Mouse (Mus musculus) CD8-positive naive resting alpha-beta T cell, adult 57 days (primary cell): ENCODE measurements around the gene Acot12. TPM values are rescaled to one million over a fixed set of nuclear protein-coding genes. Genes with fewer than 3 reads are reported as not detected.

Source experiments
- total RNA-seq: library from RNA; stranded (reverse); gene quantifications from one replicate; pipeline ENCODE4 v1.2.4, GENCODE M21; 2023

Gene Acot12
- total RNA-seq = not detected

DNA sequence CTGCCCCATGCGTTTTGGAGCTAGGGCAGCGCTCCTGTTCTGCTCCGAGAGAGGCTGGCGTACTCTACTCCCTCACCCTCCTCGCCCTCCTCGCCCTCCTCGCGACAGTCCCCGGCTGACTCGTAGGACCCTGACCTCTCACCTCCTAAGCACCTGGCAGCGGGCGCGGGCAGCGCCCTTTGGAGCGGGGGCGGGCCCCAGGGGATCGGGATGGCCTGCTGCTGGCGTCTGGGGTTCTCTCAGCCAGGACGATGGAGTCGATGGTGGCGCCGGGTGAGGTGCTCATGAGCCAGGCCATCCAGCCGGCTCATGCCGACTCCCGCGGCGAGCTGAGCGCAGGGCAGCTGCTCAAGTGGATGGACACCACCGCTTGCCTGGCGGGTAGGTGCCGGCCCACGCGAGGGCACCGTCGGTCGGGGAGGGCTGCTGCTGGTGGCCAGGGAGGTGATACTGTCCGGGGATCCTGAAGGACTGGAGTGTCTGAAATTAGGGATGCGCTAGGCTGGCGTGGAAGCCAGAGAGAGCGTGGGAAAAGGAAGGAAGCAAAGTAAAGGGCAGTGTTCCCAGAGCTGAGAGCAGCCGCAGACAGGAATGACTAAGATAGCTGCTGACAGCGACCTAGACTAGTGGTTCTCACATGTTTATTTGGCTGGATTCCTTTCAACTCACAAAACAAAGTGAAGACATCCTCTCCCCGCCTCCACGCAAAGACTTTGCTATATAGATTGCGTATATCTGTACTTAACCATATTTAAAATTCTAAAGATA, at the start of gene Acot12:
Gene Acot12 (plus strand): TSS at position 233 of the 768 bp plus-strand sequence.

DNA sequence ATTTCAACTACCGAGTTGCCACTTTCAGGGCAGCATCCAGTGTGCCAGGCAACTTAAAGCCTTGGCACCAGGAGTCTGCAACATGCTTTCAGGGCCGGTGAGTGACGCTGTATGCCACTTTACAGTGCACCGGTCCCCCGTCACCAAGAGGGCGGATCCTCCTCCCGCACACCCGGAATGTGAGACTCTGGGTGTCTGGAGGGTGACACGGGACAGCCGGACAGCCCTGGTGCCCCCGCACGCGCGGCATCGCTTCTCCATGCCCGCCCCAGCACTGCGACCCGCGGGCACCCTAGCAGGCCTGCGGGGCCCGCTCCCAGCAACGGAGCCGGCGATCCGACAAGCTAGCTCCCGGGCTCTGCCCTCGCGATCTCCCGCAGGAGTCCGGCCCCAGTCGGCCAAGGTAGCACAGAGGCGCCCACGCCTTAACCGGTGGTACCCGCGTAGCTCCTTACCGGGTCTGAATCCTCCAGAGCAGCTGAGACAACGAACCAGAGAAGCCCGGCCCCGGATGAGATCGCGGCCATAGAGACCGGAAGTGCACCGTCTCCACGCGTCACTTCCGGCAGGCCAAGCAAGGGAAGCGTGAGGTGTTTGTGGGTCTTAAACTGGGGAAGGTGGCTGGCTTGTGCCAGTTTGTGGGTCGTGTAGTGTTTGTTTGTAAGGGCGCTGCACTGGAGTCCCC, 66.0 kb downstream of the Acot12 start, which contains the start of gene Zcchc9:
Gene Zcchc9 (minus strand): TSS at position 551 of the 685 bp plus-strand sequence.

Other genes starting within 250 kb of the Acot12 start
- 35.0 TPM for gene Zcchc9, start 66.2 kb downstream of the Acot12 start, total RNA-seq
- not detected for gene Ckmt2, start 135.4 kb downstream of the Acot12 start, total RNA-seq